Mouse (Mus musculus) heart, embryonic 12.5 days (tissue): ENCODE results near the gene Arsa. TPM values are rescaled to one million over a fixed set of nuclear protein-coding genes. Genes with fewer than 3 reads are reported as not detected.

Experiments used
- ATAC-seq: fragments of 200-750 bp; cut with Nextera tagmentation; 2 replicates; pipeline ENCODE4 v1.8.0; 2017; ENCODE audit warnings: moderate TSS enrichment, moderate library complexity; ENCODE audit not compliant: insufficient number of reproducible peaks, low FRiP score
- H3K27ac ChIP-seq: fragments of 300-500 bp; sonication (generic); 2 replicates; pipeline ENCODE4 v1.5.1; 2016; ENCODE audit warnings: mild to moderate bottlenecking, moderate library complexity; ENCODE audit not compliant: poor library complexity, severe bottlenecking
- H3K27me3 ChIP-seq: fragments of 300-500 bp; sonication (generic); replicated peaks from 2 replicates; pipeline ENCODE4 v1.6.1; 2016; ENCODE audit warnings: mild to moderate bottlenecking, moderate library complexity
- H3K36me3 ChIP-seq: fragments of 300-500 bp; sonication (generic); 2 replicates; pipeline ENCODE4 v1.6.1; 2016; ENCODE audit warnings: mild to moderate bottlenecking, moderate library complexity
- H3K4me1 ChIP-seq: fragments of 300-500 bp; sonication (generic); replicated peaks from 2 replicates; pipeline ENCODE4 v1.6.1; 2016; ENCODE audit warnings: mild to moderate bottlenecking
- H3K4me2 ChIP-seq: fragments of 300-500 bp; sonication (generic); 2 replicates; pipeline ENCODE4 v1.6.1; 2016; ENCODE audit warnings: mild to moderate bottlenecking, moderate library complexity
- H3K4me3 ChIP-seq: fragments of 300-500 bp; sonication (generic); 2 replicates; pipeline ENCODE4 v1.5.1; 2016; ENCODE audit warnings: mild to moderate bottlenecking
- H3K9ac ChIP-seq: fragments of 300-500 bp; sonication (generic); 2 replicates; pipeline ENCODE4 v1.6.1; 2016; ENCODE audit warnings: mild to moderate bottlenecking, moderate library complexity
- H3K9me3 ChIP-seq: fragments of 300-500 bp; sonication (generic); replicated peaks from 2 replicates; pipeline ENCODE4 v1.6.1; 2016; ENCODE audit warnings: mild to moderate bottlenecking, moderate library complexity
- WGBS: fragments of 180-500 bp; shearing (Covaris S2); methylation state at CpG from one replicate; pipeline ENCODE4 v1.1.7; 2016; 5-methylcytosine and 5-hydroxymethylcytosine counted together
- polyA plus RNA-seq: library from polyadenylated mRNA; unstranded; fragments of >200 nt; fragmentation: Nextera tagmentation; extraction: Ambion mirVana; gene quantifications from 2 replicates; pipeline ENCODE4 v1.2.1, GENCODE M21; 2016

Gene Arsa
- polyA plus RNA-seq, 1 experiment from 2014 or later: 14.9 TPM

GRCm38 (mm10) chr15:89473370-89473769 is 3.9 kb downstream of the Arsa start:
- Histone ChIP-seq H3K9me3 (no peaks in the 10 kb centered on the region), H3K27me3 (no peaks in the 10 kb centered on the region), H3K27ac (no peak overlapping the region), H3K4me1 (peaks cover 20% of the 10 kb centered on the region), H3K36me3 (no peaks in the 10 kb centered on the region), H3K9ac (no peak overlapping the region), H3K4me2 (no peak overlapping the region), H3K4me3 (no peak overlapping the region)
- 69% methylated on average over 9 of the region's 9 CpGs for WGBS
- ATAC-seq: no peak

- Histone ChIP-seq H3K27me3 (no peaks in the 10 kb centered on the region), H3K27ac (no peak overlapping the region), H3K4me3 (no peak overlapping the region), H3K36me3 (no peaks in the 10 kb centered on the region), H3K4me2 (no peak overlapping the region), H3K9ac (no peak overlapping the region), H3K9me3 (no peaks in the 10 kb centered on the region), H3K4me1 (peaks cover 6% of the 10 kb centered on the region)
- WGBS: 79% methylated on average over 4 of the region's 4 CpGs
- ATAC-seq: no peak
Observed at GRCm38 (mm10) chr15:89471476-89471875, 5.7 kb downstream of the Arsa start.

- Histone ChIP-seq H3K4me3 (no peak overlapping the region), H3K27ac (no peak overlapping the region), H3K4me1 (no peaks in the 10 kb centered on the region), H3K36me3 (no peaks in the 10 kb centered on the region), H3K27me3 (no peaks in the 10 kb centered on the region; the same call in 1 of the 2 replicates), H3K9me3 (no peaks in the 10 kb centered on the region), H3K4me2 (no peak overlapping the region), H3K9ac (no peak overlapping the region)
- WGBS: 29% methylated on average over 2 of the region's 2 CpGs
- no peak for ATAC-seq
Observed at GRCm38 (mm10) chr15:89468577-89468976, 8.6 kb downstream of the Arsa start.

GRCm38 (mm10) chr15:89465052-89465451 is 12.2 kb downstream of the Arsa start:
- Histone ChIP-seq H3K27me3 (peaks cover 14% of the 10 kb centered on the region; the same call in 1 of the 2 replicates), H3K4me1 (no peaks in the 10 kb centered on the region), H3K9ac (no peak overlapping the region), H3K4me2 (no peak overlapping the region), H3K27ac (no peak overlapping the region), H3K4me3 (no peak overlapping the region), H3K36me3 (no peaks in the 10 kb centered on the region), H3K9me3 (no peaks in the 10 kb centered on the region)
- 9% methylated on average over 1 of the region's 1 CpGs for WGBS
- no peak for ATAC-seq

- WGBS: 47% methylated on average over 5 of the region's 5 CpGs
- no peak overlapping the region for H3K27ac ChIP-seq
- no peaks in the 10 kb centered on the region for H3K4me1 ChIP-seq
- H3K9ac ChIP-seq: no peak overlapping the region
- H3K9me3 ChIP-seq: no peaks in the 10 kb centered on the region
- no peaks in the 10 kb centered on the region for H3K36me3 ChIP-seq
- H3K4me2 ChIP-seq: no peak overlapping the region
- peaks cover 25% of the 10 kb centered on the region; the same call in 1 of the 2 replicates for H3K27me3 ChIP-seq
- no peak overlapping the region for H3K4me3 ChIP-seq
- ATAC-seq: no peak
Observed at GRCm38 (mm10) chr15:89463334-89464235, 13.6 kb downstream of the Arsa start.

- H3K27me3 ChIP-seq: peaks cover 38% of the 10 kb centered on the region
- H3K36me3 ChIP-seq: no peaks in the 10 kb centered on the region
- WGBS: 69% methylated on average over 7 of the region's 7 CpGs
- no peaks in the 10 kb centered on the region for H3K9me3 ChIP-seq
- no peaks in the 10 kb centered on the region for H3K4me1 ChIP-seq
- H3K9ac ChIP-seq: no peak overlapping the region
- no peak overlapping the region for H3K27ac ChIP-seq
- no peak overlapping the region for H3K4me2 ChIP-seq
- no peak for ATAC-seq
- H3K4me3 ChIP-seq: no peak overlapping the region
Observed at GRCm38 (mm10) chr15:89462176-89462575, 15.0 kb downstream of the Arsa start.

- no peak for ATAC-seq
- no peaks in the 10 kb centered on the region for H3K9me3 ChIP-seq
- no peak overlapping the region for H3K4me3 ChIP-seq
- no peak overlapping the region for H3K9ac ChIP-seq
- peaks cover 47% of the 10 kb centered on the region for H3K27me3 ChIP-seq
- no peaks in the 10 kb centered on the region for H3K4me1 ChIP-seq
- no peak overlapping the region for H3K27ac ChIP-seq
- 73% methylated on average over 15 of the region's 15 CpGs for WGBS
- H3K36me3 ChIP-seq: no peaks in the 10 kb centered on the region
- H3K4me2 ChIP-seq: no peak overlapping the region
Observed at GRCm38 (mm10) chr15:89461321-89461720, 15.9 kb downstream of the Arsa start.

- Histone ChIP-seq H3K27ac (no peak overlapping the region), H3K36me3 (no peaks in the 10 kb centered on the region), H3K27me3 (peaks cover 56% of the 10 kb centered on the region), H3K9ac (no peak overlapping the region), H3K4me1 (no peaks in the 10 kb centered on the region), H3K9me3 (no peaks in the 10 kb centered on the region), H3K4me3 (no peak overlapping the region), H3K4me2 (no peak overlapping the region)
- ATAC-seq: no peak
- 57% methylated on average over 10 of the region's 10 CpGs for WGBS
Observed at GRCm38 (mm10) chr15:89460298-89460697, 16.9 kb downstream of the Arsa start.

- no peaks in the 10 kb centered on the region for H3K4me1 ChIP-seq
- ATAC-seq: no peak
- H3K9me3 ChIP-seq: no peaks in the 10 kb centered on the region
- 71% methylated on average over 7 of the region's 7 CpGs for WGBS
- H3K36me3 ChIP-seq: no peaks in the 10 kb centered on the region
- H3K27me3 ChIP-seq: peaks cover 61% of the 10 kb centered on the region
- no peak overlapping the region for H3K4me3 ChIP-seq
- no peak overlapping the region for H3K27ac ChIP-seq
- H3K4me2 ChIP-seq: no peak overlapping the region
- no peak overlapping the region for H3K9ac ChIP-seq
Observed at GRCm38 (mm10) chr15:89459821-89460220, 17.4 kb downstream of the Arsa start.

- WGBS: 86% methylated on average over 15 of the region's 15 CpGs
- no peak overlapping the region for H3K9ac ChIP-seq
- no peak for ATAC-seq
Observed at GRCm38 (mm10) chr15:89458942-89459341, 18.3 kb downstream of the Arsa start.

GRCm38 (mm10) chr15:89455642-89456041 is 21.6 kb downstream of the Arsa start:
- no peak overlapping the region for H3K4me3 ChIP-seq
- H3K27me3 ChIP-seq: peaks cover 87% of the 10 kb centered on the region
- 65% methylated on average over 6 of the region's 6 CpGs for WGBS
- H3K9ac ChIP-seq: no peak overlapping the region
- no peak overlapping the region for H3K4me2 ChIP-seq
- no peak for ATAC-seq
- no peaks in the 10 kb centered on the region for H3K9me3 ChIP-seq
- H3K4me1 ChIP-seq: peaks cover 12% of the 10 kb centered on the region; the same call in 1 of the 2 replicates
- no peaks in the 10 kb centered on the region for H3K36me3 ChIP-seq
- no peak overlapping the region for H3K27ac ChIP-seq

More at GRCm38 (mm10) chr15:89458942-89459341, 18.3 kb downstream of the Arsa start:
- Histone ChIP-seq H3K36me3 (no peaks in the 10 kb centered on the region), H3K4me2 (no peak overlapping the region), H3K27me3 (peaks cover 69% of the 10 kb centered on the region), H3K9me3 (no peaks in the 10 kb centered on the region), H3K27ac (no peak overlapping the region), H3K4me1 (peaks cover 7% of the 10 kb centered on the region; the same call in 1 of the 2 replicates), H3K4me3 (no peak overlapping the region)
